ENCODE assay signal across 26 mouse cellular contexts in genomic region chr8:104367398-104367797, GRCm38 (mm10). TPM values are rescaled to one million over a fixed set of nuclear protein-coding genes. Genes with fewer than 3 reads are reported as not detected.
A peak's percentile ranks its signal among the peaks of the same experiment; 100 is the strongest.
DNase-seq lines count a peak whose midpoint lies in the region; ATAC-seq and TF ChIP-seq lines count a peak whose summit lies in the region.
"Had no signal": no experiment of that assay in that cellular context is flagged by ENCODE, and none has a peak within 500 bp of the region (broad histone marks: within the 10 kb centered on the region; RNA-seq: fewer than 3 reads in every experiment).

No protein-coding gene starts in this region.

- H3K4me1 ChIP-seq in forebrain, embryonic 10.5 days, result peaks cover 24% of the 10 kb centered on the region
- H3K4me1 ChIP-seq in hindbrain, embryonic 12.5 days, result peaks cover 10% of the 10 kb centered on the region
- no peaks in the 10 kb centered on the region for H3K4me1 ChIP-seq in midbrain, postnatal 0 days (ENCODE audit: insufficient read depth, low read length)
- no peaks in the 10 kb centered on the region; the same call in 1 of the 2 replicates for H3K4me1 ChIP-seq in lung, postnatal 0 days (ENCODE audit: insufficient read depth, low read depth, low read length)

- no peak overlapping the region for H3K4me3 ChIP-seq in forebrain, embryonic 10.5 days
- H3K4me3 ChIP-seq in hindbrain, embryonic 12.5 days, result no peak overlapping the region
- H3K4me3 ChIP-seq in midbrain, postnatal 0 days (ENCODE audit: low read depth, low read length), result no peak overlapping the region
- no peak overlapping the region for H3K4me3 ChIP-seq in lung, postnatal 0 days (ENCODE audit: low read depth, low read length)
- H3K4me3 ChIP-seq: erythroblast, embryonic 14.5 days; intestine, embryonic 15.5 days; liver, embryonic 15.5 days had no signal

- peak; percentile 41; the same call in 1 of the 2 replicates for ATAC-seq in hindbrain, embryonic 12.5 days (ENCODE audit: low FRiP score)
- ATAC-seq in midbrain, postnatal 0 days (ENCODE audit: low FRiP score), result no peak
- no peak for ATAC-seq in lung, postnatal 0 days
- ATAC-seq: intestine, embryonic 15.5 days had no signal

- H3K27ac ChIP-seq in forebrain, embryonic 10.5 days, result 0 out of 2 replicates have a peak overlapping the region, but pooled peaks have one; percentile 32
- no peak overlapping the region for H3K27ac ChIP-seq in hindbrain, embryonic 12.5 days
- no peak overlapping the region for H3K27ac ChIP-seq in midbrain, postnatal 0 days (ENCODE audit: low read depth, low read length)
- no peak overlapping the region for H3K27ac ChIP-seq in lung, postnatal 0 days (ENCODE audit: low read length)
- H3K27ac ChIP-seq: intestine, embryonic 15.5 days; liver, embryonic 15.5 days had no signal

- no peaks in the 10 kb centered on the region for H3K27me3 ChIP-seq in forebrain, embryonic 10.5 days (ENCODE audit: poor library complexity, severe bottlenecking)
- H3K27me3 ChIP-seq in hindbrain, embryonic 12.5 days, result no peaks in the 10 kb centered on the region
- H3K27me3 ChIP-seq in midbrain, postnatal 0 days (ENCODE audit: insufficient read depth, low read length), result no peaks in the 10 kb centered on the region
- no peaks in the 10 kb centered on the region for H3K27me3 ChIP-seq in lung, postnatal 0 days (replicated peaks; ENCODE audit: insufficient read depth, low read length)
- H3K27me3 ChIP-seq: intestine, embryonic 15.5 days; liver, embryonic 15.5 days had no signal

- peaks cover 5% of the 10 kb centered on the region; the same call in 1 of the 2 replicates for H3K36me3 ChIP-seq in forebrain, embryonic 10.5 days (replicated peaks)
- no peaks in the 10 kb centered on the region for H3K36me3 ChIP-seq in hindbrain, embryonic 12.5 days
- no peaks in the 10 kb centered on the region for H3K36me3 ChIP-seq in midbrain, postnatal 0 days (ENCODE audit: insufficient read depth, low read length)
- H3K36me3 ChIP-seq in lung, postnatal 0 days (ENCODE audit: insufficient read depth, low read length), result no peaks in the 10 kb centered on the region
- H3K36me3 ChIP-seq: intestine, embryonic 15.5 days; liver, embryonic 15.5 days had no signal

- no peak for TF ChIP-seq EP300 in lung, postnatal 0 days (IDR thresholded peaks at IDR 0.05)

- H3K4me2 ChIP-seq in hindbrain, embryonic 12.5 days (replicated peaks), result no peak overlapping the region
- no peak overlapping the region for H3K4me2 ChIP-seq in midbrain, postnatal 0 days (ENCODE audit: low read depth, low read length, poor library complexity, severe bottlenecking)
- H3K4me2 ChIP-seq in lung, postnatal 0 days (replicated peaks; ENCODE audit: low read depth, low read length), result no peak overlapping the region
- H3K4me2 ChIP-seq: heart, embryonic 11.5 days; intestine, embryonic 15.5 days; liver, embryonic 15.5 days had no signal

- H3K9me3 ChIP-seq in forebrain, embryonic 10.5 days, result no peaks in the 10 kb centered on the region
- H3K9me3 ChIP-seq in hindbrain, embryonic 12.5 days (replicated peaks), result no peaks in the 10 kb centered on the region
- H3K9me3 ChIP-seq in midbrain, postnatal 0 days (ENCODE audit: low read length), result no peaks in the 10 kb centered on the region
- no peaks in the 10 kb centered on the region for H3K9me3 ChIP-seq in lung, postnatal 0 days (ENCODE audit: low read length)
- H3K9me3 ChIP-seq: intestine, embryonic 15.5 days; liver, embryonic 15.5 days had no signal

- H3K9ac ChIP-seq in hindbrain, embryonic 12.5 days, result no peak overlapping the region
- H3K9ac ChIP-seq in midbrain, postnatal 0 days (replicated peaks; ENCODE audit: low read length, poor library complexity, severe bottlenecking), result no peak overlapping the region
- no peak overlapping the region for H3K9ac ChIP-seq in lung, postnatal 0 days (replicated peaks; ENCODE audit: low read depth)
- H3K9ac ChIP-seq: intestine, embryonic 15.5 days; liver, embryonic 15.5 days had no signal

- peak; percentile 38 for DNase-seq in Muller cell, postnatal 12 days (ENCODE audit: inconsistent ontology term)
- no peak for DNase-seq in forebrain, embryonic 10.5 days (ENCODE audit: extremely low spot score, low spot score)
- DNase-seq in midbrain, postnatal 0 days (ENCODE audit: low spot score), result peak; percentile 47
- DNase-seq in lung, postnatal 0 days (ENCODE audit: low spot score), result no peak
- DNase-seq in right cerebral cortex, postnatal 36 days (ENCODE audit: low spot score in 2 of 2), result no peak
- DNase-seq in ovary, postnatal 14 days (ENCODE audit: low spot score), result no peak
- DNase-seq: adrenal gland, adult 2 months; cerebellum, adult 11-12 months; cerebellum, postnatal 36 days; heart, postnatal 14 days; kidney, postnatal 4 days; lung, postnatal 14 days; thymus, adult 18-20 months had no signal

- WGBS in forebrain, embryonic 10.5 days, result 56% methylated on average over 5 of the region's 5 CpGs
- 48% methylated on average over 5 of the region's 5 CpGs for WGBS in hindbrain, embryonic 12.5 days
- WGBS in midbrain, postnatal 0 days, result 37% methylated on average over 5 of the region's 5 CpGs
- 66% methylated on average over 5 of the region's 5 CpGs for WGBS in lung, postnatal 0 days

- TF ChIP-seq CTCF in midbrain, postnatal 0 days (IDR thresholded peaks at IDR 0.05), result no peak
- no peak for TF ChIP-seq CTCF in lung, postnatal 0 days (IDR thresholded peaks at IDR 0.05)

RNA-seq across cellular contexts. Expression of gene Cmtm3, which starts 28.2 kb away (rescaled TPM):
- polyA plus RNA-seq in forebrain, embryonic 10.5 days (2016; fragmentation: Nextera tagmentation; extraction: Ambion mirVana), result 68.5 and 70.9 TPM in 2 replicates
- polyA plus RNA-seq in hindbrain, embryonic 12.5 days (2016; fragmentation: Nextera tagmentation; extraction: Ambion mirVana), result 84.4 and 92.5 TPM in 2 replicates
- 20.0 and 26.0 TPM in 2 replicates for total RNA-seq in midbrain, postnatal 0 days (2014; rRNA removed)
- 32.1 and 33.2 TPM in 2 replicates for polyA plus RNA-seq in midbrain, postnatal 0 days (2015; fragmentation: Nextera tagmentation; extraction: Ambion mirVana)
- 98.3 and 117 TPM in 2 replicates for polyA plus RNA-seq in lung, postnatal 0 days (2015; fragmentation: Nextera tagmentation; extraction: Ambion mirVana)

RNA-seq across cellular contexts. Expression of gene Cmtm4, which starts 28.2 kb away (rescaled TPM):
- polyA plus RNA-seq in forebrain, embryonic 10.5 days (2016; fragmentation: Nextera tagmentation; extraction: Ambion mirVana), result 2.2 and 2.5 TPM in 2 replicates
- polyA plus RNA-seq in hindbrain, embryonic 12.5 days (2016; fragmentation: Nextera tagmentation; extraction: Ambion mirVana), result 2.3 and 2.4 TPM in 2 replicates
- total RNA-seq in midbrain, postnatal 0 days (2014; rRNA removed), result 38.7 and 39.8 TPM in 2 replicates
- polyA plus RNA-seq in midbrain, postnatal 0 days (2015; fragmentation: Nextera tagmentation; extraction: Ambion mirVana), result 2.5 and 2.7 TPM in 2 replicates
- 3.5 TPM in 2 replicates for polyA plus RNA-seq in lung, postnatal 0 days (2015; fragmentation: Nextera tagmentation; extraction: Ambion mirVana)

RNA-seq across cellular contexts. Expression of gene Cmtm2b, which starts 45.4 kb away (rescaled TPM):
- not detected in 2 replicates for polyA plus RNA-seq in forebrain, embryonic 10.5 days (2016; fragmentation: Nextera tagmentation; extraction: Ambion mirVana)
- polyA plus RNA-seq in hindbrain, embryonic 12.5 days (2016; fragmentation: Nextera tagmentation; extraction: Ambion mirVana), result not detected in 2 replicates
- total RNA-seq in midbrain, postnatal 0 days (2014; rRNA removed), result not detected in 2 replicates
- not detected in 2 replicates for polyA plus RNA-seq in midbrain, postnatal 0 days (2015; fragmentation: Nextera tagmentation; extraction: Ambion mirVana)
- not detected in 2 replicates for polyA plus RNA-seq in lung, postnatal 0 days (2015; fragmentation: Nextera tagmentation; extraction: Ambion mirVana)
- total RNA-seq: adrenal gland, adult 2 months; ES-E14; gastrocnemius, postnatal 4 days; heart, postnatal 14 days; layer of hippocampus, postnatal 14 days; left cerebral cortex, postnatal 14 days had no signal
- polyA plus RNA-seq: adrenal gland, adult 2 months; erythroblast, embryonic 14.5 days; heart, embryonic 11.5 days; intestine, embryonic 15.5 days; kidney, embryonic 14.5 days; limb, embryonic 14.5 days; liver, embryonic 15.5 days; small intestine, adult 2 months; urinary bladder, adult 2 months had no signal

RNA-seq across cellular contexts. Expression of gene Gm11020, which starts 46.0 kb away (rescaled TPM):
- polyA plus RNA-seq in forebrain, embryonic 10.5 days (2016; fragmentation: Nextera tagmentation; extraction: Ambion mirVana), result not detected in 2 replicates
- polyA plus RNA-seq in hindbrain, embryonic 12.5 days (2016; fragmentation: Nextera tagmentation; extraction: Ambion mirVana), result not detected in 2 replicates
- total RNA-seq in midbrain, postnatal 0 days (2014; rRNA removed), result not detected in 2 replicates
- not detected in 2 replicates for polyA plus RNA-seq in midbrain, postnatal 0 days (2015; fragmentation: Nextera tagmentation; extraction: Ambion mirVana)
- polyA plus RNA-seq in lung, postnatal 0 days (2015; fragmentation: Nextera tagmentation; extraction: Ambion mirVana), result not detected in 2 replicates
- total RNA-seq: adrenal gland, adult 2 months; ES-E14; gastrocnemius, postnatal 4 days; heart, postnatal 14 days; layer of hippocampus, postnatal 14 days; left cerebral cortex, postnatal 14 days had no signal
- polyA plus RNA-seq: adrenal gland, adult 2 months; erythroblast, embryonic 14.5 days; heart, embryonic 11.5 days; intestine, embryonic 15.5 days; kidney, embryonic 14.5 days; limb, embryonic 14.5 days; liver, embryonic 15.5 days; small intestine, adult 2 months; urinary bladder, adult 2 months had no signal

RNA-seq across cellular contexts. Expression of gene Cmtm1, which starts 57.5 kb away (rescaled TPM):
- not detected in 2 replicates for polyA plus RNA-seq in forebrain, embryonic 10.5 days (2016; fragmentation: Nextera tagmentation; extraction: Ambion mirVana)
- polyA plus RNA-seq in hindbrain, embryonic 12.5 days (2016; fragmentation: Nextera tagmentation; extraction: Ambion mirVana), result not detected in 2 replicates
- total RNA-seq in midbrain, postnatal 0 days (2014; rRNA removed), result not detected in 2 replicates
- not detected in 2 replicates for polyA plus RNA-seq in midbrain, postnatal 0 days (2015; fragmentation: Nextera tagmentation; extraction: Ambion mirVana)
- polyA plus RNA-seq in lung, postnatal 0 days (2015; fragmentation: Nextera tagmentation; extraction: Ambion mirVana), result not detected in 2 replicates
- total RNA-seq: ES-E14; gastrocnemius, postnatal 4 days; heart, postnatal 14 days; layer of hippocampus, postnatal 14 days; left cerebral cortex, postnatal 14 days had no signal
- polyA plus RNA-seq: adrenal gland, adult 2 months; erythroblast, embryonic 14.5 days; heart, embryonic 11.5 days; intestine, embryonic 15.5 days; kidney, embryonic 14.5 days; limb, embryonic 14.5 days; liver, embryonic 15.5 days; small intestine, adult 2 months; urinary bladder, adult 2 months had no signal

Comparison
In these comparisons a context has a peak if more than half of its experiments do, and no peak if none do; other contexts are left out.
1. DNase-seq: peak in Muller cell, postnatal 12 days (single experiment) and midbrain, postnatal 0 days (single experiment); none in forebrain, embryonic 10.5 days (single experiment), lung, postnatal 0 days (single experiment), right cerebral cortex, postnatal 36 days (0 of 2) and ovary, postnatal 14 days (single experiment).